Mouse (Mus musculus) retina, adult 2 months (tissue): ENCODE measurements at regions not wholly inside any gene's neighbourhood (a gene's known extent, or its start where the extent isn't known, plus 50 kb on each side); places are given as distances from the start of the nearest gene placed in this dataset.
"Not testable (repeated sequence)": the region's sequence is repeated elsewhere in the genome, so short reads cannot be mapped to it uniquely, and the experiment has no call there.

Experiments used
- DNase-seq: peaks from one replicate; pipeline ENCODE4 v3.0.0-alpha.2; 2012; ENCODE audit warnings: low read depth, low spot score

DNA sequence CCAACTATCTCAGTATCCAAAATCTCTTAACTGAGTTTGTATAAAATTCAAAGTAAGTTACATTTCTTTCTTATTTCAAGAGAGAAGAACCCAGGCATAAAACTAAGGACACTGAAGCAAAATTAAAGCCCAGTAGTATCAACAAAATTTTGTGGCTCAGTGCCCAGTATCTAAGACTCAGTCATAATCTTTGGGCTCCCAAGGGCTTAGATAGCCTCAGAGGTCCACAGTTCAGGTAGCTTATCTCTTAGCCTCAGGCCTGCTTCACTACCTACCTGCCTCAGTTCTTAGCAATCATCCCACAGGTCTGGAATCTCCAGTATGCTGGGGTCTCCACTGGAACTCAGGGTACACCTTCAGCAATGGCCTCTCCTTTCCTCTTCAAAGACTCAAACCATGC, 835.6 kb upstream of the Olfr1507 start:
- DNase-seq = not testable (repeated sequence)

DNA sequence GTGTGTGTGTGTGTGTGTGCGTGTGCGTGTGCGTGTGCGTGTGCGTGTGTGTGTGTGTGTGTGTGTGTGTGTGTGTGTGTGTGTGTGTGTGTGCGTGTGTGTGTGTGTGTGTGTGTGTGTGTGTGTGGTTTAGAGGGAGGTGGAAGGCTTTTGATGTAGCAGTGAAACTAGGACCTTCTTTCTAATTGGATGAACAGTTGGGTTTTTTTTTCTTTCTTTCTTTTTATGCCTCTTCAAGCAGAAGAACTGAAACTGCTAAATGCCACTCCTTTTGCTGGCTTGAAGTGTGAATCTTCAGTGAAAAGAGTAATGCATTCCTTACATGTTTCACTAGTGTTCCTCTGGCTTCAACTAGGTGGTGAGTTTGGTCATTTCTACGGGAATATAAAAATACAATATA, 828.8 kb upstream of the Olfr1507 start:
- DNase-seq = not testable (repeated sequence)

DNA sequence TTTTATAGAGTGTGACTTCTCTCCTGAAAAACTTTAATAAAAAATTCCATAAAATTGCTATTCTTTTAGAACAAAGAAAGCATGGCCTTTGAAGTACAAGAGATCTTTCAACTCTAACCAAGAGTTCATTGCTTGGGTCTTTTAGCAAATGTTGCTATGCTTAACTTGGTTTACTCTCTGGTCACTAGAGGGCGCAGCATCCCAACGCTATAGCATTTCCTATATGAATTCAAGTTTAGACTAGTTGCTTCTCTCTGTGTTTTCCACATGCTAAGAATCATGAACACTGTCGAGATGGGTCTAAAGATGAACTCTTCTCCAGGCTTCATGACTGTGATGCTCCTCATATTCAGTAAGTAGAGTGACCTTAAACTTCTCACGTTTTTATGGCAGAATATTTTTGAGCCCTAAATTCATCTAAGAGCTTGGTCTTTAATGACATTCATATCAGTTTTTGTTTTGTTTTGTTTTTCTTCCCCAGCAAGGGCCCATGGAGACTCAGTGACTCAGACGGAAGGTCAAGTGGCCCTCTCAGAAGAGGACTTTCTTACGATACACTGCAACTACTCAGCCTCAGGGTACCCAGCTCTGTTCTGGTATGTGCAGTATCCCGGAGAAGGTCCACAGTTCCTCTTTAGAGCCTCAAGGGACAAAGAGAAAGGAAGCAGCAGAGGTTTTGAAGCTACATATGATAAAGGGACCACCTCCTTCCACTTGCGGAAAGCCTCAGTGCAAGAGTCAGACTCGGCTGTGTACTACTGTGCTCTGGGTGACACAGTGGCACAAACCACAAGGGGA, 823.2 kb upstream of the Olfr1507 start:
- DNase-seq = not testable (repeated sequence)

DNA sequence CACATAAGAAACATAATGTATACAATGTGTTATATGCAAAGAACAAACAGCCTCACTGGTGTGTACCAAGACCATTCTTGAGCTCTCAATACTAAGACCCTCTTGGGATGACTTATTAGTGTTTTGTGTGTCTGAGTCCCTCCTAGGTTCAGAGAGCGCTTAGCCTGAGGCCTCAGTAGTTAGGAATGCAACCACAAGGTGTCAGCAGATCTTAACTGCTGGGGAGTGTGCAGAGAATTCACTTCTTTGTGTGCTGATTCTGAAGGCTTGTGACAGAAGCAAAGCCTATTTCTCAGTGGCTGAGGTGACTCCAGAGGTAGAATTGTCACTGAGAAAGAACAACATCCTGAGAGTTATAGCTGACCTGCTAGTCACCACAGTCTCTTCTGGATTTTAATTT, 816.9 kb upstream of the Olfr1507 start:
- not testable (repeated sequence) for DNase-seq

DNA sequence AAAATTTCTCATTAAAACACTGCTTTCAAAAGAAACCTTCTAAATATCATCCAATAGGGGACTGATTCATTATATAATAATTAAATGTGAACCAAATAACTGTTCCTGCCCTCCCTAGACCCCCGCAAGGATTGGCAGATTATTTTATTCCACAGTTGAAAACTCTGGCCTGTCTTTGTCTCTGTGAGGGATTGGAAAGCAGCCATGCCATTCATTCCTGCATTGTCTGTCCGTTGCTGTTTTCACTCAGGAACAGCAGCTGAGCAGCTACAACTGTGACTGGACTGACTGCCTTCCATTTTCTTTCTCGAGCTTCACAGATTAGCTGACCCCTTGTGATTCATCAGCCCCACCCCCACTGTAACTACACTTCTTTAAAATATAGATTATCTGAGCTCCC, 807.6 kb upstream of the Olfr1507 start:
- DNase-seq = not testable (repeated sequence)

DNA sequence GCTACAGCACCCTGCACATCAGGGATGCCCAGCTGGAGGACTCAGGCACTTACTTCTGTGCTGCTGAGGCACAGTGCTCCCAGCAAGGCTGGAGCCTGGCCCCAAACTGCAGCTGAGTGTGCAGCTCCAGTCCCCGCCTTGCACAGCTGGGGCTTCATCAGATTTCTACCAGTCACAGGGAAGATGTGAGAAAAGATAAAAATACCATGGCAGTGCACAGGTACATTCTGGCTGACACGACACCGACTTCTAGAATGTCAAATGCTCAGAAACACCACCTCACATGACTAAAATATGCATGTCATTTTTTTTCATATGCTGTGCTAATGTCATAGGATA, 806.9 kb upstream of the Olfr1507 start:
- not testable (repeated sequence) for DNase-seq

DNA sequence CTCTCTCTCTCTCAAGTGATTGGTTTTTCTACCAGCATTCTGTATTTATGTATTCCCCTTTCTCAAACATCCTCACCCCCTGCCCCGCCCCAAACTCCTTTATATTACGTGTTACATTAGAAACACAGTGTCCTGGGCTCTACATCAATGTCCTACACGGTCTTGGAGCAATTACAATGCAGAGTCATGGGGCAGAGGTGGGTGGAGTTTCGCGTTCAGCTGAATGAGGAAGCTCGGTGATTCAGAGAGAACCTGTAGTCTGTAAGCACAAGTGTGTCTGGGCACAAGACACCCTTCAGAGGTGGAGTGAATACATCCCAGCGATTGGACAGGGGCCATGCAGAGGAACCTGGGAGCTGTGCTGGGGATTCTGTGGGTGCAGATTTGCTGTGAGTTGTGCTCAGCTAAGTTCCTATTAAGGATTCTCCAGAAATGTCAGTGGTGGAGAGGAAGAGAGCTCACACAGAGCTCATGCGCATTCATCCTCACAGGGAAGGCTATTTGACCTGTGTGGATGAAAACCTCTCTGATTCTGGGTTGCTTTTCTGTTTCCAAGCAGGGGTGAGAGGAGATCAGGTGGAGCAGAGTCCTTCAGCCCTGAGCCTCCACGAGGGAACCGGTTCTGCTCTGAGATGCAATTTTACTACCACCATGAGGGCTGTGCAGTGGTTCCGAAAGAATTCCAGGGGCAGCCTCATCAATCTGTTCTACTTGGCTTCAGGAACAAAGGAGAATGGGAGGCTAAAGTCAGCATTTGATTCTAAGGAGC, 806.4 kb upstream of the Olfr1507 start:
- DNase-seq = not testable (repeated sequence)

DNA sequence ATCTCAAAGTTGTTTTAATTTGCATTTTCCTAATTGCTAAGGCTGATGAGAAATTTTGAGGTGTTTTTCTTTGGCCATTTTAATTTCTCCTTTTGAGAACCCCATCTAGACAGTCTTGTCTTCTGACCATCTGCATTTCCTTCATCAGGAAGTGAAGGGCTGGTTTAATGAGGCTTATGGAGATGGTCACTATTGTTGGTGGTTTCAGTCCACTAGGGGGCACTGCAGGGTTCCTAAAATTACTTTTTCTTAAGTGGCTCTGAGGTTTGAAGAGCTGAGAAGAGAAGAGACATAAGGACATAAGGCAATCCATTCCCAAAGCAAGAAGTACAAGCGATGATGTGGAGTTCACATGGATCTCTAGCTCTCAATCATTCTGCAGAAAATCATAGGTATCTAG, 805.6 kb upstream of the Olfr1507 start:
- DNase-seq = not testable (repeated sequence)

DNA sequence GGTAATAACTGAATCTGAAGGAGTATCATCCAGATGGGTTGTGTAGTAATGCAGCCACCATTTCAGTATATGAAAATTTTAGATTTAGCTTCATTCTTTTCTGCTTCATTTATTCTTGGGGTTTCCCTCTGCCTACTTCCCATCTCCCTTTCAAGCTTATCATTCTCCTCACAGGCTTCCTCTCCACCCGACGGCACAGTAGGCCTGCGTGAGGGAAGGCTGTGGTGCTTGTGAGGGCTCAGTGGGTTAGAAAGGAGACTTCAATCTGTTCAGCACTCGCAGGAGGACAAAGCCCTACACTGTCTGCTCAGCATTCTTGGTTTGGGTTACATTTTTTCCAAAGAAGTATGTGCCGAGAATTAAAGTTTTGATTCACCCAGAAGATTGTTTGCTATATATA, 804.2 kb upstream of the Olfr1507 start:
- DNase-seq = not testable (repeated sequence)

DNA sequence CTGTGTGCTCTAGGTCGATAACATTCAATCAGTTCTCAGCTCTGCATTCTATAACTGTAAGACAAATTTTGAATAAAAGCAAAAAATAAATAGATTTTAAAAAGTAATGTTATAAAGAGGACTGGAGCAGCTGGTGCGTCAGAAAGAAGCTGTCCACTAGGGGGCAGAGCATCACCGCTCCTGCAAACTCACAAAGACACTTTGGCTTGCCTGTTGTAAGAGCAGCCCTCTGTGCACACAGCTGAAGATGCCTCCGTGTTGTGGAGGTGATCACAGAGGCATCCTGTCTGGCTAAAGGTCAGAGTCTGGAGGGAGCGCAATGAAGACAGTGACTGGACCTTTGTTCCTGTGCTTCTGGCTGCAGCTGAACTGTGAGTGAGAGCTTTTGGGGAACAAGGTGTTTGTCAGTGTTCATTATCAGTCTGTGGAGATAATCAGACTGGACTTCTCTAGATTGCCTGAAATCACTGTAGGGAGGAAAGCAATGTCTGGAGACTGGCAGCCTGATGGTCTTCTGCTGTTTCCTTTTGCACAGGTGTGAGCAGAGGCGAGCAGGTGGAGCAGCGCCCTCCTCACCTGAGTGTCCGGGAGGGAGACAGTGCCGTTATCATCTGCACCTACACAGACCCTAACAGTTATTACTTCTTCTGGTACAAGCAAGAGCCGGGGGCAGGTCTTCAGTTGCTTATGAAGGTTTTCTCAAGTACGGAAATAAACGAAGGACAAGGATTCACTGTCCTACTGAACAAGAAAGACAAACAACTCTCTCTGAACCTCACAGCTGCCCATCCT, 788.0 kb upstream of the Olfr1507 start:
- DNase-seq = not testable (repeated sequence)

DNA sequence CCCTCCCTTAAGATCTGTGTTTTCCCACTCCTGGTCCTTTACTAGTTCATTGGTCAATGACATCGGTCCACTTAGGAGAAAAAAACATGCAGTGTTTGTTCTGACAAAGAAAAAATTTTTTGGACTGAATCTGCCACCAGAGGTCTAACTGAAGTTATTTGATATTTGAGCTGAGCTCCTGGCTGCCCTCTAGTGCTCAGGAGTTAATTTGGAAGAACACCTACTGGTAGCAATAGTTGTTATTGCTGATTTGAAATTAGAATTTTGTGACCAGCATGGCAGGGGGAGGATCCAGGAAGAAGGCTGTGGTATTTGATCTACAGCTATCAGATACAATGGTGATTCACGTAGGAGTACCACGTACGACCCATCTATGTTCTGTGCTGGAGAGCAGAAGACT, 777.7 kb upstream of the Olfr1507 start:
- DNase-seq = not testable (repeated sequence)

DNA sequence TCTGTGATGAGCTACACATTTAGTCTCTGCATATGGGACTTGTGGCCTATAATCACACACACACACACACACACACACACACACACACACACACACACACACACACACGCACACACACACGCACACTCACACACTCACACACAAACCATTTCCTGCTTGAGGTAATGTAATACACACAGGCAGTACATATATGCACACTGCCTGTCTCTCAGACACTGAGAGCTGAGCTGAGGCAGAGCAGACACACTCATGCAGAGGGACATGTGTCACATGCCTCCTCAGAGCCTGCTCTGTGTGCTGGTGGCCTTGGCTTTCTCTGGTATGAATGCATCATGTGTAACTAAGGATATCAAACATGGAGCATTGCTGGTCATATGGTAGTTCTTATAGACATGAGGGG, 772.1 kb upstream of the Olfr1507 start:
- DNase-seq = not testable (repeated sequence)

DNA sequence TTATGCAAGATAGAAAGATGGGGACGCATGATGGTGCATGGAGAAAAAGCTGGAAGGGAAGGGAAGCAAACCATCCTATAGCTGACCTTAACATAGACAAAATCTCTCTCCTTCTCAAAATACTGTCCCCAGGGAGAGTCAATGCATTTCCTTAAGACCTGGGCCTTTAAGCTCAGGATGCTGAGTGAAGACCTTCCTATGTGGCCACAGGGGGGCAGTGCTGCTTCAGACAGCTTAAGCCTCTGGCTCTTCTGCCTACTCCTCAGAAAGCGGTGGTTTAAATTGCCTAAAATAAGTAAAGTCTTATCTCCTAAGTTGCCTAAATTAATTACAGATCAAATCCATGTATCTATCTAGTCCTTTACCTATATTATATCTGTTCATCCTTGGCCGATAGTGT, 760.4 kb upstream of the Olfr1507 start:
- not testable (repeated sequence) for DNase-seq

DNA sequence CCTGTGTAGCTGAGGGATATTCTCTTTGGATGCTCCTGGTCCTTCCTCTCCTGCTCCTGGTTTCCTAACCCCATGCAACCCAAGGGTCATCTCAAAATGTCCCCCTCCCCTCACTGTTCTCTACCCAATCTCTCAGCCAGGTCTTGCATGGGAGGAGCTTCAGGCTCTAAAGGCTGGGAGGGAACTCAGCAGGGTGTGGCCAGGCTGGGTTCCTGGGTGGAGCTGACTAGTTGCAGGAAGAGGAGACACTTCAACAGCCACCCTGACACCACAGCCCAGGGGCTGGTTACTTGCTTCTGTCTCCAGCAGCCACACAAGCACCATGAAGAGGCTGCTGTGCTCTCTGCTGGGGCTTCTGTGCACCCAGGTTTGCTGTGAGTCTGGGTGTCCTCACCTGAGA, 757.9 kb upstream of the Olfr1507 start:
- DNase-seq = not testable (repeated sequence)

DNA sequence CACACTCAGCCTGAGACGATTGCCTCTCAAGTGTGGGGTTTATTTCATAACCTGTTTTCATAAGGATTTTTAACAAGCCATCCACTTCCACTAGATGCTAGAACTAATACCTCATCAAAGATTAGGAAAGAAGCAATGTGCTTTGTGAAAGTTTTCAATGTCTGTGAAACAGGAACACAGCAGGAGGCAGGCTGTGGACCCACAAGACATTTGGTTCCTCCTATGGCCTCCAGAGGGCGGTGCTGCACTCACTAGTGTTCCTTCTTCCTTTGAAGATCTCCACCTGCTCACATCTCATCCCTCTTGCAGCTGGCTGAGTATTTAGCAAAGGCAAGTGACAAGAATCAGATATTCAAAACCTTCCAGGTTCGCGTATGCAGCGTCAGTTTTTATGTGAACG, 735.6 kb upstream of the Olfr1507 start:
- DNase-seq = not testable (repeated sequence)

DNA sequence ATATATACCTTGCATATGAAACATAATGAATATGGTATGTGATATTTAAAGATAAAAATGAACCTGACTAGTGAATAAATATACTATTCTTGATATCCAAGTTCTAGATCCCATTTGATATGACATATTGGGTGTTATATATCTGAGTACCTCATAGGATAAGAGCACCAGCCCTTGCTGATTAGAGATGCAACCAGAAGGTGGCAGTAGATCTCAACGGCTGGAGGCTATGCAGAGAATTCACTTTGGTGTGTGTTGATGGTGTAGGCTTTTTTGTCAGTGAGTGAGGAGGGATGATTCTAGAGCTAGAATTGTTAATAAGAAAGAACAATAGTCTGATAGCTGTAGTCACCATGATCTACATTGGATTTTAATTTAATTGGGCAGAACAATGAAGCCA, 729.2 kb upstream of the Olfr1507 start:
- DNase-seq = not testable (repeated sequence)

DNA sequence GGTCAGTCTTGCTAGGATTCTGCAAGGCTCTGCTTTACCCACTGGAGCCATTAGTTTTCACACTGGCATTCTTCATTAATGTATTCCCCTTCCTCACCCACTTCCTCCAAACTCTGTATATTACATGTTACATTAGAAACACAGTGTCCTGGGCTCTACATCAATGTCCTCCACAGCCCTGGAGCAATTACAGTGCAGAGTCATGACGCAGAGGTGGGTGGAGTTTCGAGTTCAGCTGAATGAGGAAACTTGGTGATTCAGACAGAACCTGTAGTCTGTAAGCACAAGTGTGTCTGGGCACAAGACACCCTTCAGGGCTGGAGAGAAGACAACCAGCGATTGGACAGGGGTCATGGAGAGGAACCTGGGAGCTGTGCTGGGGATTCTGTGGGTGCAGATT, 715.0 kb upstream of the Olfr1507 start:
- not testable (repeated sequence) for DNase-seq

DNA sequence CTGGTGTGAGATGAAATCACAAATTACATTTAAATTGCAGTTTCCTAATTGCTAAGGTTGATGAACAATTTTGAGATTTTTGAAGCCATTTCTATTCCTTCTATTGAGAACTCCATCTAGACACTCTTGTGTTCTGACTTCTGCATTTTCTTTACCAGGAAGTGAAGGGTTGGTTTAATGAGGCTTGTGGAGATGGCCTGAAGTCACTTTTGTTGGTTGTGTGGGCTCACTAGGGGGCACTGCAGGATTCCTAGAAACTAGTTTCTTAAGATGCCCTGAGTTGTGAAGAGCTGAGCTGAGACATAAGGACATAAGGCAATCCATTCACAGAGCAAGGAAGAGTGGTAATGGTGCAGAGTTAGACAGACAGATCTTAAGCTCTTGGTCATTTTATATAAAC, 713.7 kb upstream of the Olfr1507 start:
- DNase-seq = not testable (repeated sequence)

DNA sequence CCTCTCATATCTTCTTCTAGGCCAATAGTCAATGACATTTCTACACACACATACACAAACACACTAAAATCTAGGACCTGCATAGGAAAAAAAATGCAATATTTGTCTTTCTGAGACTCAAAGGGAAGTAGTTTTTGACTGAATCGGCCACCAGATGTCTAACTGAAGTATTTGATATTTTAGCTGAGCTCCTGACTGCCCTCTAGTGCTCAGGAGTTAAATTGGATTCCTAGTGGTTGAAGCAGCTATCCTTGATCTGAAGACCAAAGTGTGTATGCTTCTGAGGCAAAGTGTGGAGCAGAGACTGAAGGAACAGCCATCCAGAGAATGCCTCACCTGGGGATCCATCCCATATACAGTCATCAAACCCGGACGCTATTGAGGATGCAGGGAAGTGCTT, 695.4 kb upstream of the Olfr1507 start:
- not testable (repeated sequence) for DNase-seq

DNA sequence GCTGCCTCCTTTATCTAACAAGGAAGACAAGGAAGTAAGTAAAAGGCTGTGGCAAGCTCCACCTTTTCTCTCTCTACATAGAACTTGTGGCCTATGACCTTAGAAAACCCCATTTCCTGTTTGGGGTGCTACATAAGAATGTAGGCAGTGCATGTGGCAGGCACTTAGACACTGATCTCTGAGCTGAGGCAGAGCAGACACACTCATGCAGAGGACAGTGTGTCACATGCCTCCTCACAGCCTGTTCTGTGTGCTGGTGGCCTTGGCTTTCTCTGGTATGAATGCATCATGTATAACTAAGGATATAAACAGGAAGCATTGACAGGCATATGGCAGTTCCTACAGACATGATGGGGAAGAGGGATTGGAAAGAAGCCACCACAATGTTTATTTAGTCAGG, 678.5 kb upstream of the Olfr1507 start:
- DNase-seq = not testable (repeated sequence)

DNA sequence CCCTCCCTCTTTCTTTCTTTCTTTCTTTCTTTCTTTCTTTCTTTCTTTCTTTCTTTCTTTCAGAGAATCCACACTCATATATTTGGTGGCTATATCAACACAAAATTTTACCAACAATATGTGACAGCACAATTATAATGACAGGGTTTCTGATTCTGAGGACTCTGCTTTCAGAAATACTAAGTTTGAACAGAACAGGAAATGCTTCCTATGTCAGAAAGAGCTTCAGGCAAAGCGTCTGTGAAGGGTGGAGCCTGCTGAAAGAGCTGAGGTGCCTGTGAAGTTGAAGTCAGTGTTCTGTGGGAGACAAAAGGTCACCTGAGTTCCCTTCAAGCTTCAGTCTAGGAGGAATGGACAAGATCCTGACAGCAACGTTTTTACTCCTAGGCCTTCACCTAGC, 670.8 kb upstream of the Olfr1507 start:
- not testable (repeated sequence) for DNase-seq

DNA sequence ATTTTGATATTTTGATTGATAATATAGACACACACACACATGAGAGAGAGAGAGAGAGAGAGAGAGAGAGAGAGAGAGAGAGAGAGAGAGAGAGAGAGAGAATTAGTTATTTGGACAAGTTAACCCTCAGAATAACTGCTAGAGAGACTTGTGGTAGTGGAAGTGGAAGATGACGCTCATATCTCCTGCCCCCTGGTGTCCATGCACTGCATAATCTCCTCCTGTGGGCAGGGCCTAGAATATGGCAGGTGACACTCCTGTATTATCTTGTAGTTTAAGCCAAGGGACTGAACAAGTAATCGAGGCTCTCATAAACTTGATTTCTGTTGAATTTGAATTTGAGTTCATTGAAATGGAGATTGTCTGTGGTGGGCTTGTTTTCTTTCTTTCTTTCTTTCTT, 663.5 kb upstream of the Olfr1507 start:
- DNase-seq = not testable (repeated sequence)
